Mouse (Mus musculus) limb, embryonic 12.5 days (tissue): ENCODE data around the gene Psmc3. TPM values are rescaled to one million over a fixed set of nuclear protein-coding genes. Genes with fewer than 3 reads are reported as not detected.

Experiments
- ATAC-seq: fragments of 200-750 bp; cut with Nextera tagmentation; 2 replicates; pipeline ENCODE4 v1.8.0; 2017; ENCODE audit warnings: low read depth, moderate TSS enrichment; ENCODE audit not compliant: insufficient number of reproducible peaks, insufficient read depth, low FRiP score, low TSS enrichment
- H3K27ac ChIP-seq: fragments of 300-500 bp; sonication (generic); 2 replicates; pipeline ENCODE4 v1.5.1; 2016; ENCODE audit warnings: mild to moderate bottlenecking, moderate library complexity
- H3K27me3 ChIP-seq: fragments of 300-500 bp; sonication (generic); 2 replicates; pipeline ENCODE4 v1.6.1; 2016; ENCODE audit warnings: mild to moderate bottlenecking, moderate library complexity
- H3K36me3 ChIP-seq: fragments of 300-500 bp; sonication (generic); 2 replicates; pipeline ENCODE4 v1.6.1; 2016; ENCODE audit warnings: mild to moderate bottlenecking, moderate library complexity
- H3K4me1 ChIP-seq: fragments of 300-500 bp; sonication (generic); replicated peaks from 2 replicates; pipeline ENCODE4 v1.6.1; 2016
- H3K4me2 ChIP-seq: fragments of 300-500 bp; sonication (generic); 2 replicates; pipeline ENCODE4 v1.6.1; 2016; ENCODE audit warnings: mild to moderate bottlenecking, moderate library complexity
- H3K4me3 ChIP-seq: fragments of 300-500 bp; sonication (generic); replicated peaks from 2 replicates; pipeline ENCODE4 v1.5.1; 2016; ENCODE audit warnings: mild to moderate bottlenecking
- H3K9ac ChIP-seq: fragments of 300-500 bp; sonication (generic); replicated peaks from 2 replicates; pipeline ENCODE4 v1.6.1; 2016; ENCODE audit warnings: mild to moderate bottlenecking, moderate library complexity
- H3K9me3 ChIP-seq: fragments of 300-500 bp; sonication (generic); 2 replicates; pipeline ENCODE4 v1.6.1; 2016; ENCODE audit warnings: mild to moderate bottlenecking, moderate library complexity
- WGBS: fragments of 180-500 bp; shearing (Covaris S2); methylation state at CpG from one replicate; pipeline ENCODE4 v1.1.7; 2016; 5-methylcytosine and 5-hydroxymethylcytosine counted together
- polyA plus RNA-seq: library from polyadenylated mRNA; unstranded; fragments of >200 nt; fragmentation: Nextera tagmentation; extraction: Ambion mirVana; gene quantifications from 2 replicates; pipeline ENCODE4 v1.2.1, GENCODE M21; 2016

The Psmc3 gene
- polyA plus RNA-seq, 1 experiment from 2014 or later: 350 TPM

- peak; percentile 60 for ATAC-seq
- Histone ChIP-seq H3K9me3 (no peaks in the 10 kb centered on the region), H3K9ac (peak overlapping the region; percentile 72), H3K27ac (peak overlapping the region; percentile 53; the same call in 1 of the 2 replicates), H3K4me3 (peak overlapping the region; percentile 85), H3K27me3 (no peaks in the 10 kb centered on the region), H3K4me1 (peaks cover 11% of the 10 kb centered on the region), H3K4me2 (peak overlapping the region; percentile 64), H3K36me3 (peaks cover 39% of the 10 kb centered on the region)
- 0% methylated on average over 6 of the region's 6 CpGs for WGBS
Measured at GRCm38 (mm10) chr2:91053181-91053933, 452 bp upstream of the Psmc3 start.

- no peak overlapping the region for H3K4me3 ChIP-seq
- H3K9me3 ChIP-seq: no peaks in the 10 kb centered on the region
- peaks cover 11% of the 10 kb centered on the region for H3K4me1 ChIP-seq
- no peak overlapping the region for H3K9ac ChIP-seq
- H3K4me2 ChIP-seq: no peak overlapping the region
- H3K27ac ChIP-seq: no peak overlapping the region
- peaks cover 84% of the 10 kb centered on the region for H3K36me3 ChIP-seq
- WGBS: 88% methylated on average over 5 of the region's 5 CpGs
- no peaks in the 10 kb centered on the region for H3K27me3 ChIP-seq
- ATAC-seq: no peak
Measured at GRCm38 (mm10) chr2:91058435-91058834, 4.6 kb downstream of the Psmc3 start.

DNA sequence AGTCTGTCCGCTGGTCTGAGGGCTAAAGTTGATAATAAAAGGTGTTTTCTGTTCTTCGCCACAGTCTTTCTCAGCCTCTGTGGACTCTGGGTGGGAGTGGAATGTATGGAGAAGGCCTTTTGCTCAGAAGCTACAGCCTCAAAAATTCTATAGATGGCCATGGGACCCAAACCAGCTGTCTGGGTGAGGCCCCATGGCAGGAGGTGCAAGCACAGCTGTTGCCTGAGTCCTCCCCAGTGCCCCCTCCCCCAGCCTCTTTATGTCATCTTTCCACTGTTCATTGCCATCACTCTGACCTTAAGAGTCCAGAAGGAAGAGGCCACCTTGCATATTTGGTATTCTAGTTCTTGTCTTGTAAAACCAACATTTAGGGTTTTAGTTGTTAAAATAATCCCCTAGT is 5.6 kb downstream of the Psmc3 start:
- H3K4me1 ChIP-seq: peaks cover 11% of the 10 kb centered on the region
- 89% methylated on average over 2 of the region's 2 CpGs for WGBS
- H3K4me2 ChIP-seq: no peak overlapping the region
- ATAC-seq: no peak
- peaks cover 94% of the 10 kb centered on the region for H3K36me3 ChIP-seq
- H3K27me3 ChIP-seq: no peaks in the 10 kb centered on the region
- no peak overlapping the region for H3K9ac ChIP-seq
- no peak overlapping the region for H3K27ac ChIP-seq
- H3K4me3 ChIP-seq: no peak overlapping the region
- H3K9me3 ChIP-seq: no peaks in the 10 kb centered on the region

DNA sequence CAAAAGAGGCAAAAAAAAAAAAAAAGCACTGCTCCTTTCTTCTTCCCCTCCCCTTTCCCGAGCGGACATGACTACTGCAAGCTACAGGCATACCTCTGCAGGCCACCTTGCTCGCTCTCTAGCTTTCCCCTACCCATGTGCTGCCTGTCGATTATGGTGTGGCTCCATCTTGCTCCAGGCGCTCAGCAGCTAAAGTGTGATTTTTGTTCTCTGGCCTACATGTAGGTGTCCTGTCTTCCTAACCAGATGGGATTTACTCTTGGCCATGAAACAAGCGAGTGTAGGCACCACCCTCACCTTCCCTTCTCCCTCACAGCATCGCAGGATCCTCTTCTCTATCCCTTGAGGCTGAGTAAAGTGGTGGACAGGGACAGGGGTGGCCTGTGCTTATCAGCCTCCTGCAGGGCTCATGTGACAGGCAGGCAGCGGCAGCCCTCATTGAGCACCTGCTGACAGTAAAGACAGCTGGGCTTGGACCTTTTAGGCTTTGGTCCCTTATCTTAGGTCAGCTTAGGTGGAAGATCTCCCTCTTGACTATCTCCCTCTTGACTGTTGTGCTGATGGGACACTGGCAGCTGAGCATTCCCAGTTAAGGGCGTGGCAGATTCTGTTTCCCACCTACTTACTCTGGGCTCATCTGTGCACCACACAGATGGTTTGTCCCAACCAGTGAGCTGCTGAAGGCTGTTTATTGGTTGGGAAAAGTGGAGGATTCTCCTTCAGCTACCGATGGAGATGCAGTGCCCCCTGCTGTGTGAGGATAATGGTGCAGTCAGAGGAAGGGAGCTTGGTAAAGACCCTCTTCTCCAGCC is 6.9 kb downstream of the Psmc3 start:
- no peaks in the 10 kb centered on the region for H3K27me3 ChIP-seq
- no peak overlapping the region for H3K4me3 ChIP-seq
- whole genome bisulfite sequencing: 81% methylated on average over 10 of the region's 10 CpGs
- no peaks in the 10 kb centered on the region for H3K9me3 ChIP-seq
- H3K27ac ChIP-seq: 0 out of 2 replicates have a peak overlapping the region, but pooled peaks have one; percentile 35
- peak; percentile 16; the same call in 1 of the 2 replicates for ATAC-seq
- H3K36me3 ChIP-seq: peaks cover 100% of the 10 kb centered on the region
- H3K9ac ChIP-seq: no peak overlapping the region
- H3K4me2 ChIP-seq: no peak overlapping the region
- H3K4me1 ChIP-seq: no peaks in the 10 kb centered on the region

- ATAC-seq: no peak
Measured at GRCm38 (mm10) chr2:91061849-91062481, 8.2 kb downstream of the Psmc3 start.

GRCm38 (mm10) chr2:91062779-91063606 is 9.2 kb downstream of the Psmc3 start:
- Histone ChIP-seq H3K9ac (no peak overlapping the region), H3K4me2 (no peak overlapping the region), H3K4me1 (peaks cover under 1% of the 10 kb centered on the region; the same call in 1 of the 2 replicates), H3K9me3 (no peaks in the 10 kb centered on the region), H3K4me3 (no peak overlapping the region), H3K27ac (no peak overlapping the region), H3K27me3 (no peaks in the 10 kb centered on the region), H3K36me3 (peaks cover 95% of the 10 kb centered on the region)
- WGBS: 91% methylated on average over 16 of the region's 16 CpGs
- no peak for ATAC-seq

More at GRCm38 (mm10) chr2:91061849-91062481, 8.2 kb downstream of the Psmc3 start:
- WGBS: 88% methylated on average over 6 of the region's 6 CpGs
- Histone ChIP-seq H3K27me3 (no peaks in the 10 kb centered on the region), H3K36me3 (peaks cover 99% of the 10 kb centered on the region), H3K4me2 (no peak overlapping the region), H3K27ac (no peak overlapping the region), H3K9ac (no peak overlapping the region), H3K4me3 (no peak overlapping the region), H3K4me1 (no peaks in the 10 kb centered on the region), H3K9me3 (no peaks in the 10 kb centered on the region)

- Histone ChIP-seq H3K4me1 (peaks cover 12% of the 10 kb centered on the region), H3K36me3 (peaks cover 86% of the 10 kb centered on the region), H3K9me3 (no peaks in the 10 kb centered on the region), H3K27me3 (no peaks in the 10 kb centered on the region), H3K4me3 (no peak overlapping the region), H3K9ac (no peak overlapping the region), H3K4me2 (no peak overlapping the region), H3K27ac (no peak overlapping the region)
- WGBS: 84% methylated on average over 6 of the region's 6 CpGs
- no peak for ATAC-seq
Measured at GRCm38 (mm10) chr2:91064211-91064610, 10.4 kb downstream of the Psmc3 start.

DNA sequence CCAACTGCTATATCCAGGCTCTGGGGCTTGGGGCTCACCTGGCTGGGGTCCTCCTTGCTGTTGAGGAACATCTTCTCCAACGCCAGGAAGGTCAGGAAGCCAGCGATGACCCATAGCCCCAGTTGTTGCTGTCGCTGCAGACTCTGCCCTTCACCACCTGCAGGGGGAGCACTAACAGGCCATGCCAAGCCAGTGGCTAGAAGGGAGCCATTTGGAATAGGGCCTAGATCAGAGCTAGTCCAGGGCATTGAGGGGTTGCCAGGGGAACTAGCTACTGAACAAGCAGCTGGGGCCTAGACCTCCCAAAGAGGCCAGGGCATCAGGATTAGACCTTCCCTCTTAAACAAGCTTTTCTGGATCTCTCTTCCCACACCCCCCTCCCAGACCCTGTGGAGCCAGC is 11.7 kb downstream of the Psmc3 start:
- Histone ChIP-seq H3K27me3 (no peaks in the 10 kb centered on the region), H3K9me3 (no peaks in the 10 kb centered on the region), H3K9ac (no peak overlapping the region), H3K4me3 (no peak overlapping the region), H3K4me1 (peaks cover 17% of the 10 kb centered on the region), H3K4me2 (no peak overlapping the region), H3K27ac (no peak overlapping the region), H3K36me3 (peaks cover 72% of the 10 kb centered on the region)
- ATAC-seq: no peak
- 48% methylated on average over 3 of the region's 3 CpGs for WGBS

GRCm38 (mm10) chr2:91066455-91066854 is 12.6 kb downstream of the Psmc3 start:
- H3K4me3 ChIP-seq: no peak overlapping the region
- H3K9me3 ChIP-seq: no peaks in the 10 kb centered on the region
- WGBS: 89% methylated on average over 3 of the region's 3 CpGs
- no peak overlapping the region for H3K4me2 ChIP-seq
- H3K4me1 ChIP-seq: peaks cover 24% of the 10 kb centered on the region
- H3K9ac ChIP-seq: no peak overlapping the region
- H3K27ac ChIP-seq: no peak overlapping the region
- H3K27me3 ChIP-seq: no peaks in the 10 kb centered on the region
- no peak for ATAC-seq
- H3K36me3 ChIP-seq: peaks cover 63% of the 10 kb centered on the region

- peak overlapping the region; percentile 86 for H3K4me2 ChIP-seq
- H3K36me3 ChIP-seq: peaks cover 45% of the 10 kb centered on the region
- H3K27me3 ChIP-seq: no peaks in the 10 kb centered on the region
- peaks cover 24% of the 10 kb centered on the region for H3K4me1 ChIP-seq
- WGBS: 62% methylated on average over 13 of the region's 13 CpGs
- ATAC-seq: no peak
- H3K9ac ChIP-seq: peak overlapping the region; percentile 73
- H3K9me3 ChIP-seq: no peaks in the 10 kb centered on the region
- 0 out of 2 replicates have a peak overlapping the region, but pooled peaks have one; percentile 23 for H3K27ac ChIP-seq
- peak overlapping the region; percentile 64 for H3K4me3 ChIP-seq
Measured at GRCm38 (mm10) chr2:91068162-91068871, 14.5 kb downstream of the Psmc3 start.
